Mouse (Mus musculus): Measurements from ENCODE around the gene Brsk1. TPM values are rescaled to one million over a fixed set of nuclear protein-coding genes. Genes with fewer than 3 reads are reported as not detected.

Gene Brsk1
- polyA plus RNA-seq (2012; rRNA removed), result 3.3 TPM in 2 replicates

GRCm38 (mm10) chr7:4690387-4690786 is at the start of gene Brsk1:
TSS of gene Brsk1 (plus strand) at chr7:4690604.
- DNase-seq (ENCODE audit: low read depth), result no peak

DNA sequence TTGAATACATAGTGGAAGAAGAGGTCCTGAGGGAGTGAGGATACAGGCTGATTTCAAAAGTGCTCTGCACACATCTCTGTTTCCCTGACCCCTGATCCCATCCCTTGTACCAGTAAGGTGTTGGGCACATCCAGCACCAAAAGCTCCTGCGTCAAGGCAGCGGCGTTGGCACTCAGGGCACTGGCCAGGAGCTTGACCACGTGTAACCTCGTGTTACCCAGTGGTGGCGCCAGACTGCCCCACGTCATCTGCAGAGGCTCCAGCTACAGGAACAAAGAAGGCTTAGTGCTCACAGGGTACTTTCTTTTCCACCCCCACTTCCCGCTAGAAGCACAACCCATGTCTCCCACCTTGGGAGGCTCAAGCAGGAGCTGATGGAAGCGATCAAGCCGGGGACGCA is 49.2 kb upstream of the Brsk1 start:
- no peak for DNase-seq (ENCODE audit: low read depth)

- DNase-seq (ENCODE audit: low read depth), result no peak
Observed at GRCm38 (mm10) chr7:4641956-4642355, 48.4 kb upstream of the Brsk1 start.

DNA sequence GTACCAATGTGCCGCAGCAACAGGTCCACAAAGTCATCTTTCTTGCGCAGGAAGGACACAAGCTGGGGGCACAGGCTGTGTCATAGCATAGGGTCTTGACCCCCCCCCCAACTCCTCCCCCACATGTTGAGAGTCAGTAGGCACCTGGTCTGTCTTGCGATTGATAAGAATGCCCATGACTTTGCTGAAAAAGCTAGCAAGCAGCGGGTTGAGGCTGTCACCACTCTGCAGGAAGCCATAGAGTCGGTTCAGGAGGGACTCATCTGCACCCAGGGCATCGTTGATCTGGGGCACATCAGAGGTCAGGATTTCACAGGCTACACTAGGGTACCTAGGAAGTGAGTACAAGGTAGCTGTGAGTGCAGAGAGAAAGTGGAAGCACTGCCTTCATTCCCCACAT is 47.2 kb upstream of the Brsk1 start:
- no peak for DNase-seq (ENCODE audit: low read depth)

DNA sequence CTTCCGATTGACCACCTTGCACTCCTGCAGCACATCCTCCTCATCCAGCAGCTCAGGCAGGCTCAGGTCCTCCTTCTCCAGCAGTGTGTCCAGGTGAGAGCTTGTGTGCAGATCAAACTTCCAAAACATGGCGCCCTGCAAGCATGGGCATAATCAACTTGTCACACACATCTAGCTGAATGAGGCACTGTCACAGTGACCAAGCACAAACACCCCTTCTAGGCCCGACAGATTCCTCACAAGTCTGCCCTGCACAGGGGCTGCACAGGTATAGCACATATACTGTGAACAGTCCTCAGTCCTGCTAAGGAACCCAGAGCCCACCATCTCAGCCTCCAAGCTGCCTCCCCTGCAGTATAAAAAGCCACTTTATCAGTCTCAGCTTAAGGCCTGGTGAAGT is 43.6 kb upstream of the Brsk1 start:
- no peak for DNase-seq (ENCODE audit: low read depth)

DNA sequence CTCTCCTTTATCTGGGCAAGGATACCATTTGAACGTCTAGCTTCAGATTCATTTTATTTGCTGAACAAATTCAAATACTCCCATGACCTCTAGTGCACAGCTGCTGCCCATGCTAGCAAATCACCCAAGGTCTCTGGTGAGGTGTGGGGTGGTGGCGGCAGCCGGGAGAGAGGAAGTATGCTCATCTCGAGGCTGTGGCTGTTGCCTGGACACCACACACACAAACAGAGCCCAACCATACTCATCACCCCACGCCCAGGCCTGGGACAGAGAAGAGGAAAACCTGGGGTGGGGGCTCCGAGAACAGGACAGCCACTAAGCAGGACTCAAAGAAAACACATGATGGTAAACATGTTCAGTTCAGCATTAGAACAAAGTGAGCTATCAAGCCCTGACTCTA is 43.1 kb upstream of the Brsk1 start:
- DNase-seq (ENCODE audit: low read depth), result no peak

GRCm38 (mm10) chr7:4647992-4648391 is 42.4 kb upstream of the Brsk1 start:
- no peak for DNase-seq (ENCODE audit: low read depth)

- DNase-seq (ENCODE audit: low read depth), result no peak
Observed at GRCm38 (mm10) chr7:4651581-4651980, 38.8 kb upstream of the Brsk1 start.

- DNase-seq (ENCODE audit: low read depth), result no peak
Observed at GRCm38 (mm10) chr7:4652726-4653125, 37.7 kb upstream of the Brsk1 start.

- no peak for DNase-seq (ENCODE audit: low read depth)
Observed at GRCm38 (mm10) chr7:4653351-4653750, 37.1 kb upstream of the Brsk1 start.

GRCm38 (mm10) chr7:4653780-4654179 is 36.6 kb upstream of the Brsk1 start:
- DNase-seq (ENCODE audit: low read depth), result no peak

DNA sequence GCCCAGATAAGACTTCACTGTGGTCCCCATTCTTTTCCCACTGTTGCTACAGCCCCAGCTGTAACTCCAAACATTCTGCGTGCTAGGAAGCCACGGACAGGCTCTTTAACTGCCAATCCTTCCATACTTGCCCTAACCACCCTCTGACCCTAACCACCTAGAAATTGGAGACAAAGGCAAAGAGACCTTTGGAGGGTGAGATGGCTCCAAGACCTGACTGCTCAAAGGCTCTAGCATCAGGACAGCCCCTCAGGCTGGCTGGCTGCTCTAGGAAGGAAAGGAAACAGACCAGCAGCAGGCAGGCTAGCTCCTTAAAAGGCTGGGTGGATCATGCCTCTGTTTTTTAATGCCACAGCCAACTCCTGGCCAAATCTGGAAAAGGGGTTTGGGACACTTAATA is 36.2 kb upstream of the Brsk1 start:
- DNase-seq (ENCODE audit: low read depth), result no peak

- DNase-seq (ENCODE audit: low read depth), result no peak
Observed at GRCm38 (mm10) chr7:4655393-4655792, 35.0 kb upstream of the Brsk1 start.

- no peak for DNase-seq (ENCODE audit: low read depth)
Observed at GRCm38 (mm10) chr7:4655916-4656315, 34.5 kb upstream of the Brsk1 start.

DNA sequence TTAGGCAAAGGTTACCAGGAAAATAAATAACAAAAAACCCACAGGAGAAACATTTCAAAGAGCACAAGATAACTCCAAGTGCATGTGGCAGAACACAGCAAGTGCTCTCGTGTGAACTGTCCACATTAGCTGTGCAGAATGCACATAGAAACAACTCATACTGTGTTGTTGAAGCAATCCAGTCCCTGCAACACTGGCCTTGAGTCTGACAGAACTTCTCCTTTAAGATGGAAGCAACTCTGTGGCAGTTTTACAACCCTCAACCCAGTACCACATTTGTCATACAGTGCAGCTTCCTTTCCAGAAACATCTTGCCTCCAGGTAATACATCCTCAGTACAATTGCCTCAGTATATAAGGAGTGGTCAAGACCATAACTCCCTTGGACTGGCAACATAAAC is 33.6 kb upstream of the Brsk1 start:
- no peak for DNase-seq (ENCODE audit: low read depth)

- DNase-seq (ENCODE audit: low read depth), result no peak
Observed at GRCm38 (mm10) chr7:4657521-4658127, 32.8 kb upstream of the Brsk1 start.

- DNase-seq (ENCODE audit: low read depth), result no peak
Observed at GRCm38 (mm10) chr7:4658128-4658907, 32.1 kb upstream of the Brsk1 start.

- DNase-seq (ENCODE audit: low read depth), result no peak
Observed at GRCm38 (mm10) chr7:4658912-4659551, 31.4 kb upstream of the Brsk1 start, which contains the start of gene Ppp6r1. TSS of gene Ppp6r1 (minus strand) at chr7:4659019.

DNA sequence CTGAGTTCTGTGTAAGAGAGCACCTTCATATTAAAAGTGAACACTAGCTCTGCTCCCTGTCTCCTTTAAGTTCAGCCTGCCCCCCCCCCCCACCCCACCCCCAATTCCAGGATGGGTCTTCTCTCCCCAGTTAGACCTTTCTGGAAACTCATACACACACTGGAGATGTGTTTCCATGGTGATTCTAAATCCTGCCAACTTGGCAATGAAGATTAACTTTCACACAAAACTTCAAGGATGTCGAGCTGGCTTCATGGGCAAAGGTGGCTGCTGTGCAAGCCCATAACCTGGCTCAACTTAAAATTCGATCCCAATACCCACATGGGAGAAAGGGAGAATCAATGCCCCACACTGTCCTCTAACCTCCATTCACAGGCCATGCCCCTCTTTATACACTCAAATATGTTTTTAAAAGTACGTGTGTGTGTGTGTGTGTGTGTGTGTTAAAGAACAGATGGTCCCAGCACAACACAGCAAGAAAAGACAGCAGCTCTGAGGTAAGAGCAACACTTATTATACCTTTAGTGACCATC is 30.4 kb upstream of the Brsk1 start:
- DNase-seq (ENCODE audit: low read depth), result no peak

DNA sequence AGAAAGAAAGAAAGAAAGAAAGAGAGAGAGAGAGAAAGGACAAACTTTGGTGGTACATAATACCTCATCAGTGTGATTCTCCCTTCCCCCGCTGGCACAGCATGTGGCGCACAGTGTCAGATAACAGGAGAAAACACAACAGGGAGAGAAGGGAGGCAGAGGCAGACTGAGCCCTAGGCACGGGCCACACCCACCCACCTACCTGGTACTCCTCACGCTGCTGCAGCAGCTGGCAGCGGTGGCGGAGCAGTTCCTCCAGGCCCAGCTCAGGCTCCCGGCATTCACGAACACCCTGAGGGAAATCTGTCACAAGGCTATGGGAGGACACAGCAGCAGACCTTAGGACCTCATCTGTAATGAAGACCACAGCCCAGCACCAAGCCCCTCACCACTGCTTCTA is 27.2 kb upstream of the Brsk1 start:
- DNase-seq (ENCODE audit: low read depth), result no peak

DNA sequence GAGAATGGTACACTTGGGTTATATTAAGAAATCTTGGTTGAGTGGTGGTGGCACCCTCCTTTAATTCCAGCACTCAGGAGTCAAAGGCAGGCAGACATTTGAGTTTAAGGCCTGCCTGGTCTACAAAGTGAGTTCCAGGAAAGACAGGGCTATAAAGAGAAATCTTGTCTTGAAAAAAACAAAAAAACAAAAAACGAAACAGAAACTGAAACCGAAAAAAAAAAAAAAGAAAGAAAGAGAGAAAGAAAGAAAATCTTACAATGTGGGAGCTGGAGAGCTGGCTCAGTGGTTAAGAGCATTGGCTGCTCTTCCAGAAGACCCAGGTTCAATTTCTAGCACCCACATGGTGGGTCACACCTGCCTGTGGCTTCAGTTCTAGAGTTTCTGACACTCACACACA is 26.7 kb upstream of the Brsk1 start:
- DNase-seq (ENCODE audit: low read depth), result no peak

- DNase-seq (ENCODE audit: low read depth), result no peak
Observed at GRCm38 (mm10) chr7:4666871-4667270, 23.5 kb upstream of the Brsk1 start.

GRCm38 (mm10) chr7:4668506-4668905 is 21.9 kb upstream of the Brsk1 start:
- no peak for DNase-seq (ENCODE audit: low read depth)

All from gonadal fat pad, adult 2 months (tissue).